In the genomic region with DNA sequence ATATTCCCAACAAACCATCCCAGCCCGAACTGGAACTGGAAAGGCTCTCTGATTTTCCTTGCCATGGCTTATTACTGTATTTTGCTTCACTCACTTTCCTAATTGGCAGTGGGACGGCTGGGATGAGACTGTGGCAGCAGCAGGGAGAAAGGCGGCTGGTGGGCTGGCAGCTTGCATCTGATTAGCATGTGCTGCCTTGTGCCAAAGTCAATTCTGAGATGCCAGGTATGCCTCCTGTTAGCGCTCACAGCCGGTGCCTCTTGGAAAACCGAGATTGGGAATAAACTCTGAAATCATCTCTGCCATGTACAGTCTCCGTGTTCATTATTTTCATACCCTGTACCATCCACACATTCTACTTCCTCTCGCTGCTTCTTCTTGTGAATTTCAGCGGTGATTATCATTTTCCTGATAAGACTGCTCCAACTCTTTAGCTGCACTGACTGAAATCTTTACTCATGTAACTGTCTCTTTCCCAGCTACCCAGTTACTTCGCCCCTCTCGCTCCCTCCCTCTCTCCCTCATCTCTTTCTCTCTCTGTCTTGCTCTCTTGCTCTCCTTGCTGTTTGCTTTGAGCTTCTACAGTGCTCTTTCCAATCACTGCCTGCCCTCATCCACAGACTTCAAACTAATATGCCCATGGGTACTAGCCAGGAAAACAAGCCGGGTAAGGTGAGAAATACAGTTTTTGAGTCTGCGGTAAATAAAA, we compare ENCODE assay signal across 10 mouse cellular contexts.
DNase-seq lines count a peak whose midpoint lies in the region; ATAC-seq and TF ChIP-seq lines count a peak whose summit lies in the region.
"Had no signal": no experiment of that assay in that cellular context is flagged by ENCODE, and none has a peak within 500 bp of the region (broad histone marks: within the 10 kb centered on the region; RNA-seq: fewer than 3 reads in every experiment).

No protein-coding gene starts in this region.

- no peak for TF ChIP-seq POLR2A in thymus, adult 2 months (IDR thresholded peaks at IDR 0.05; ENCODE audit: control insufficient read depth, extremely low read depth, insufficient read depth, low read length, poor library complexity)

- intact Hi-C loops in left cerebral cortex, postnatal 10 days (cut with DNase I): no loop called here

- no peaks in the 10 kb centered on the region for H3K36me3 ChIP-seq in midbrain, embryonic 13.5 days
- no peaks in the 10 kb centered on the region for H3K36me3 ChIP-seq in midbrain, embryonic 11.5 days (ENCODE audit: control insufficient read depth, insufficient read depth, low read length)
- no peaks in the 10 kb centered on the region for H3K36me3 ChIP-seq in kidney, embryonic 14.5 days (ENCODE audit: control insufficient read depth, insufficient read depth, low read length)
- no peaks in the 10 kb centered on the region for H3K36me3 ChIP-seq in thymus, adult 2 months (ENCODE audit: control insufficient read depth, insufficient read depth, low read length)

- no peak overlapping the region for H3K4me3 ChIP-seq in midbrain, embryonic 13.5 days (replicated peaks)
- H3K4me3 ChIP-seq in midbrain, embryonic 11.5 days (ENCODE audit: low read depth, low read length): no peak overlapping the region
- H3K4me3 ChIP-seq in kidney, embryonic 14.5 days (ENCODE audit: low read length): no peak overlapping the region
- no peak overlapping the region for H3K4me3 ChIP-seq in thymus, adult 2 months (ENCODE audit: control insufficient read depth, insufficient read depth, low read length)

- H3K9me3 ChIP-seq in midbrain, embryonic 13.5 days: no peaks in the 10 kb centered on the region
- H3K9me3 ChIP-seq in midbrain, embryonic 11.5 days (ENCODE audit: control insufficient read depth, low read length): no peaks in the 10 kb centered on the region
- no peaks in the 10 kb centered on the region for H3K9me3 ChIP-seq in kidney, embryonic 14.5 days (ENCODE audit: control insufficient read depth, low read length)

- H3K27ac ChIP-seq in midbrain, embryonic 13.5 days: no peak overlapping the region
- no peak overlapping the region for H3K27ac ChIP-seq in midbrain, embryonic 11.5 days (ENCODE audit: low read depth, low read length)
- no peak overlapping the region for H3K27ac ChIP-seq in kidney, embryonic 14.5 days (ENCODE audit: low read depth, low read length)
- H3K27ac ChIP-seq in thymus, adult 2 months (ENCODE audit: control insufficient read depth, insufficient read depth, low read length): no peak overlapping the region

- peak; percentile 55; the same call in 1 of the 2 replicates for ATAC-seq in midbrain, embryonic 13.5 days
- no peak for ATAC-seq in midbrain, embryonic 11.5 days (ENCODE audit: low FRiP score)
- ATAC-seq in kidney, embryonic 14.5 days (ENCODE audit: low FRiP score, low TSS enrichment): no peak

- 81% methylated on average over 13 of the region's 13 CpGs for WGBS in midbrain, embryonic 13.5 days
- 81% methylated on average over 13 of the region's 13 CpGs for WGBS in midbrain, embryonic 11.5 days
- 81% methylated on average over 13 of the region's 13 CpGs for WGBS in kidney, embryonic 14.5 days
- WGBS in thymus, adult 2 months: 85% methylated on average over 13 of the region's 13 CpGs

- H3K27me3 ChIP-seq in midbrain, embryonic 13.5 days: no peaks in the 10 kb centered on the region
- no peaks in the 10 kb centered on the region for H3K27me3 ChIP-seq in midbrain, embryonic 11.5 days (ENCODE audit: control insufficient read depth, insufficient read depth, low read length)
- no peaks in the 10 kb centered on the region for H3K27me3 ChIP-seq in kidney, embryonic 14.5 days (ENCODE audit: control insufficient read depth, insufficient read depth, low read length)
- H3K27me3 ChIP-seq in thymus, adult 2 months (ENCODE audit: control insufficient read depth, insufficient read depth, low read length): no peaks in the 10 kb centered on the region

- no peak overlapping the region for H3K4me2 ChIP-seq in midbrain, embryonic 13.5 days (replicated peaks)
- H3K4me2 ChIP-seq in midbrain, embryonic 11.5 days: no peak overlapping the region
- no peak overlapping the region for H3K4me2 ChIP-seq in kidney, embryonic 14.5 days (replicated peaks; ENCODE audit: low read depth, low read length)

- no peaks in the 10 kb centered on the region for H3K4me1 ChIP-seq in midbrain, embryonic 13.5 days (replicated peaks)
- H3K4me1 ChIP-seq in midbrain, embryonic 11.5 days (ENCODE audit: control insufficient read depth, insufficient read depth, low read length): no peaks in the 10 kb centered on the region
- H3K4me1 ChIP-seq in kidney, embryonic 14.5 days (ENCODE audit: control insufficient read depth, insufficient read depth, low read length): no peaks in the 10 kb centered on the region
- H3K4me1 ChIP-seq in thymus, adult 2 months (replicated peaks; ENCODE audit: control insufficient read depth, insufficient read depth, low read length): no peaks in the 10 kb centered on the region

- no peak for DNase-seq in midbrain, embryonic 11.5 days (ENCODE audit: low spot score, missing footprints)
- peak; percentile 9 to 38 for DNase-seq in frontal cortex, postnatal 25 days (ENCODE audit: low spot score in 2 of 2)
- DNase-seq in left cerebral cortex, postnatal 10 days (ENCODE audit: extremely low spot score in 1 of 2, low spot score in 2 of 2): peak; percentile 43 to 50
- no peak for DNase-seq in spleen, adult 18-20 months
- DNase-seq in adrenal gland, adult 2 months: no peak
- no peak for DNase-seq in thymus, adult 2 months
- DNase-seq: gastrocnemius, postnatal 36 days; kidney, adult 11 months had no signal

- H3K9ac ChIP-seq in midbrain, embryonic 13.5 days (replicated peaks): no peak overlapping the region
- no peak overlapping the region for H3K9ac ChIP-seq in midbrain, embryonic 11.5 days (ENCODE audit: low read length)
- H3K9ac ChIP-seq in kidney, embryonic 14.5 days (ENCODE audit: low read depth, low read length): no peak overlapping the region

- TF ChIP-seq CTCF in thymus, adult 2 months (IDR thresholded peaks at IDR 0.05; ENCODE audit: borderline replicate concordance, control insufficient read depth, extremely low read depth, insufficient read depth, low read length, poor library complexity): no peak

Comparison
In these comparisons a context has a peak if more than half of its experiments do, and no peak if none do; other contexts are left out.
1. DNase-seq: peak in frontal cortex, postnatal 25 days (2 of 2) and left cerebral cortex, postnatal 10 days (2 of 2); none in midbrain, embryonic 11.5 days (single experiment), spleen, adult 18-20 months (0 of 2), adrenal gland, adult 2 months (single experiment) and thymus, adult 2 months (single experiment).